Mouse (Mus musculus) spleen, postnatal 10 days (tissue): Measurements from ENCODE around the gene Mlph.

ENCODE experiments used
- DNase-seq, 2 experiments: peaks; one replicate each; pipeline ENCODE4 v3.0.0; 2021 to 2022; ENCODE audit warnings: low spot score in 2 of 2

Mlph gene

DNA sequence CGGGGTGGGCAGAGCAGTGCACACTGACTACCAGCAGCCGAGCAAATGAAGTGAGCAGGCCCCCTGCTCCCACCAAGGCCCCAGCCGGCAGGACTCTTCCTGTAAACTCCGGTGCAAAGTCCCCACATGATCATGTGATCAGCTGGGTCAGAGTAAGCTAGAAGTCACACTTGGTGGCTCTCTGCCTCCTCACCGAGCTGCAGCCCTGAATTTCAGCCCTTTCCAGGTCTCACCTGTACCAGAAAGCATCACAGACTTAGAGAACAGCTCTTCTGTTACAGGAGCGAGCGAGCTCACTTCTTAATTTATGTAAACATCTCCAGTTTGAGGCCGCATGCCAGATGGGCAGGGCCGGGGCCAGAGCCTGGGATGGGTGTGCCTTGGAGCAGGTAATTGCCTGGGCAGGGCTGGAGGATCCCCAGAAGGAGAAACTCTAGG lies 54.5 kb downstream of the Mlph start, which contains the start of gene Rab17:
TSS of gene Rab17 (minus strand) at position 315 of the 438 bp plus-strand sequence.
- no peak for DNase-seq

DNA sequence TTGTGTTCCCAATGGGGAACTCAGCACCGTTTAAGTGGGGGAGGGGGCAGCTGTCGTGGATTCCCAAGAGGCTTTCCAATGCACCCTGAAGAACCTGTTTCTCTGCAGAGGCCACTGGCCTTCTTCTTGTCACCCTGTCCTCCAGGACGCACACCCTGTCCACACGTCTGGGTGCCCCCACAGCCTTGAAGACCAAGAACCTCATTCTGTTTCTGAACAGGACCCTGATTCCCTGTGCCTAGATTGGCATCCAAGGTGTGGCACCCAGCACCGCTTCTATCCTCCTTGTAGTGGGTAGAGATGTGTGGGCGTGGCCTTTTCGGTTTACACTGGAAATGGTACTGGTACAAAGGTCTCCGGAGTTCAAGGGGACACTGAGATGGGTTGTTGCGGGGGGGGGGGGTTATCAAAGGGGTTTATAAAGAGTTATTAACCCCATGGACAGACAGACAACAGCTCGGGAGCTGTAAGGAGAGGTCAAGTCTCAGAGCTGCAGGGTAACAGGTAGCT lies 55.1 kb downstream of the Mlph start:
- no peak for DNase-seq

DNA sequence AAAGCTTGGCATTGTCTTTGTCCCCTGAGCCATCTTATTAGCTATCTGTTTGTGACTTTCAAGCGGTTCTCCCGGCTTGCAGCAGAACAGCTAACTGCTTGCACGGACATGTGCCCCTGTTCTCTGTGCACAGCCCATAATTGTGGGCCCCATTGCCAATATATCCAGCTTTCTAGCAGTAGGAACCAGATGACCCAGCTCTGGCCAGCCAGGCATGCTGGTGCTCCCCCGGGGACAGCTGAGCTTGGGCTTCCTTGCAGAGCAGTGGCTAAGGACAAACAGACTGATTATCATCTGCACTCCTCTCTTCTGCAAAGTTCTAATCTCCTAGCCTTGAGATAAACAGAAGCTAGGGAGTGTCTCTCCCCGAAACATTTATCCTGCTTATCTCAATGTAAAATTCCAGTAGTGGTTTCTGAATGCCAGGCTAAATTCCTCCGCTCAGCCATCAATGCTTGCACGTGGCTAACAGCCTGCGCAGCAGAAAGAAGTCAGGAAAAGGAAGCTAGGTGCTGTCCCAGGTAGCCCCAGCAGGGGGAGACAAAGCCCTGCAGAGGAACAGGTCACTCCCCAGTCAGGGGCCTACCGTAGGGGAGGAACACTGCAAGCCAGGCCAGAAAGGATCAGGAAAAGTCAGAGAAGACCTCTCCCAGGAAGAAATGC lies 58.2 kb downstream of the Mlph start:
- DNase-seq: peak; percentile 73 to 87

DNA sequence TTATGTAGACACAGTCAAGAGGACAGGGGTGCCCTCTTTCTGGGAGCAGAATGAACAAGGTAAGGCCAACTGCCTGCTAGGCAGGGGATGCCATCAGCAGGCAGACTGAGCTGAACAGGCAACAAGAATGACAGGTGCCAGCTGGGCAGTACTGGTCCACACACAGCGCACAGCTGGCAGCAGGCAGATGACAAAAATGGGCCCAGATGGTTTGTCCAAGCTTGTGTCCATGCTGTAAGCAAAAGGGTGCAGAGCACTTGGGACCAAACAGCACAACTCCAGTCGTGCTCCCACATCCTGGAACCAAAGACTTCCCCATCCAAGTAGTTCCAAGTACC lies 58.7 kb downstream of the Mlph start:
- DNase-seq: no peak

DNA sequence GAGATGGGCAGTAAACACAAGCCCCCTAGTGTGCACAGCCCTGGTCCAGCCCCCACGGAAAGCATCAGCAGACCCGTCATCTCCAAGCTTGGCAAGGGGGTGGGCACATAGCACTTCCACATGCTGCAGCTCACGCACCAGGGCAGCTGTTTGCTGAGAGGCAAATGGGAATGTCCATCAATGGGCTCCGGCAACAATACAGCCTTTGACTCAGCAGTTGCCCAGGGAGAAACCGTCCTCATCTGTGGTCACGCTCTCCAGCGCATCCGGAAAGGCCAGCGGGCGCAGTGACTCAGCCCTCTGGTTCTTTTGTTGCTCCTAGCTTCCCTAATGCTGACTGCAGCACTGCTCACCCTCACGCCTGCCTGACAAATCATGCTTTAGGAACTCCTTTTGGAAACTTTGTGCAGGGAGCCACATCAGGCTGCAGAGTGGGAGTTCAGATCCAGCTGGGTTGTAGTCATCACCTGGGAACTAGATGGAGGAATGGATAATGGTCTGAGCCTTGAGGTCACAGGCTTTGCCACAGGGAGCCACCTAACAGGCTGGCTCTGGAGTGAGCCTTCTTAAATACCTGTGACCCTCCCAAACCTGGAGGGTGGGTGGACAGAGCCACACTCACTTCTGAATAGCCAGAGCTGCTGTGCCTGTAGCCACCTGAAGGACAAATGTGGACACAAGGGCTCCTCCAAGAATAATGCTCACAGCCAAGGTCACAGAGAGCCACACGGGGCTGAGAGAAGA lies 60.2 kb downstream of the Mlph start:
- DNase-seq: no peak

DNA sequence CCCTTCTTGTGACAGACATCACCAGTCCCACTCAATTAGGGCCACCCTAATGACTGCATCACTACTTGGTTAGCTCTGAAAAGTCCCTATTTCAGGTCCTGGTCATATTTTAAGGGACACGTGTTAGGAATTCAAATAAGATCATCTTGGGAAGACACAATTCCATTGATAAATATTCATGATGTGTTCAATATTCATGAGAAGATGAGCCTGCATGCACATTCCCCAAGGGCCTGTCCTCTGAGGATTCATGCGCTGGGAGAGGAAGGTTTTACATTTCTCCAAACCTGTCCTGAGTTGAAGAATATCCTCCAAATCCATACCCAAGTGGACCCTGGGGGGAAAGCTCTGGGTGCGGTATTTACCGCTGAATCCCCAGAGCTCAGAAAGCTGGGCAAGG lies 61.1 kb downstream of the Mlph start:
- DNase-seq: no peak

DNA sequence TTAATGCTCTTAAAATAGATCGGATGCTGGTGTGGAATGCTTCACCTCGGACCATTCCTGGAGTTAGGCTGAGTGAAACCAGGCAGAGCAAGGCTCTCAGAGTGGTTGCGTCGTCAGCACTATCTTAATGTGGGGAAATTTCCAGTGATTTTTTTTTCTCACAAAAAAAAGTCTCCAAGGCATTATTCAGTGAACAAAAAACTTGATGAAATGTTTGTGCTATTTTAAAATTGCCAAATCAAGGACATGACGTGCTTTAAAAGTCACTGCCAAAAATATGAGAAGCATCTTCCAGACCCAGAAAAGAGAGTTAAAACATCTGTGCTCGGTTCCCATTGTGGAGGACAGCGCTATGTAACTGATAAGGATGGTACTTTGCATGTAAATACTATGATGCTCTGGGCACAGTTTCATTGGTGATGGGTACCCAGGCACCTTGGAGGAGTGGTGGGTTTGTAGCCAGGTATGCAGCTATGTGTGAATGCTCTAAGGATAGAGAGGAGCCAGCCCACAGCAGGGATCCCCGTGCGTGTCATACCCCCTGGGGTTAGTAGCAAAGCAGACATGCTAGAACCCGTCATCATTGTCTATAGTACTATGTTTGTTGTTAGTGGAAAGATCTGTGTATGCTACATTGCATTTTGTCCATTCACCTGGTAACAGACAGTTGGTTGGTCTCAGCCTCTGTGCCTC lies 65.9 kb downstream of the Mlph start:
- no peak for DNase-seq

DNA sequence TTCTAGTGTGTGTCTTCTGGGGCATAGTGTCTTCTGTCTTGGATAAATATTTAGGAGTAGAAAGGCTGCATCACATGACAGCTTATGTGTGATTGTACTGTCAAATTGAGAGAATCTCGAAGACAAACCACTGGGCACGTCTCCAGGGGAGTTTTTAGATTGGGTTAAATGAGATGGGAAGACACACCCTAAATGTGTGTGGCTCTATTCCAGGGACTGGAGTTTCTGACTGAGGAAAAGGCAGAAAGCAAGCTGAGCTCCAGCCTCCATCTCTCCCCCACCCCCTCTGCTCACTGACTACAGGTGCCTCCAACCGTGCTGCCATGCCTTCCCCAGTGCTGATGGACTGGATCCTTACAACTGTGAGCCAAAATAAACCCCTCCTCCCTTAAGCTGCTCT lies 66.5 kb downstream of the Mlph start:
- no peak for DNase-seq

DNA sequence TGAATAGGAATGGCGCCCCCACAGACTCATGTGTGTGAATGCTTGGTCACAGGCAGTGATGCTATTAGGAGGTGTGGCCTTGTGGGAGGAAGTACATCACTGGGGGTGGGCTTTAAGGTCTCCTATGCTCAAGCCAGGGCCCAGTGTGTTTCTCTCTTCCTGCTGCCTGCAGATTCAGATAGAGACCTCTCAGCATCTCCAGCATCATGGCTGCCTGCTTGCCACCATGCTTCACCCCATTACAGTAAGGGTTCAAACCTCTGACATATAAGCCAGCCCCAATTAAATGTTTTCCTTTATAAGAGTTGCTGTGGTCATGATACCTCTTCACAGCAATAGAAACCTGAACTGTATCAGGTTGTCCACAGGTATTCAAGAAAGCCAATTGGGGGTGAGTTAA lies 81.0 kb downstream of the Mlph start:
- DNase-seq: no peak

DNA sequence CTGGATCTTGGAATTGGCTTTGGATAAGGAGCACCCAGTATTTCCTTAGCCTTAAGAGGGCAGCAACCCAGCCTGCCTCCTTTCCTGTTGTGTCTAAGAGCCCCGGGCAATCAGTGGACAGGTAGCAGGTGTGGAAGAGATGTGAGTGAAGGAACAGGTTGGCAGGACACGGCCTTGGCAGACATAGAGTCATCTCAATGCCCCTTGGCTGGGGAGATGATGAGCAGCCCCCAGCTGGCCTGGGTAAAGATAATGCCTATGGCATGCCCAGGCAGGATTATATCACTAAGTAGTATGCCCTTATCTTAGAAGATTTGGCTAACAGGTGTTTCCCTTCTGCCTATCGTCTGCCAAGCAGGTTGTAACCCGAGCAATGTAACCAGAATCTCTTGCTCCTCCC lies 82.3 kb downstream of the Mlph start:
- DNase-seq: no peak

DNA sequence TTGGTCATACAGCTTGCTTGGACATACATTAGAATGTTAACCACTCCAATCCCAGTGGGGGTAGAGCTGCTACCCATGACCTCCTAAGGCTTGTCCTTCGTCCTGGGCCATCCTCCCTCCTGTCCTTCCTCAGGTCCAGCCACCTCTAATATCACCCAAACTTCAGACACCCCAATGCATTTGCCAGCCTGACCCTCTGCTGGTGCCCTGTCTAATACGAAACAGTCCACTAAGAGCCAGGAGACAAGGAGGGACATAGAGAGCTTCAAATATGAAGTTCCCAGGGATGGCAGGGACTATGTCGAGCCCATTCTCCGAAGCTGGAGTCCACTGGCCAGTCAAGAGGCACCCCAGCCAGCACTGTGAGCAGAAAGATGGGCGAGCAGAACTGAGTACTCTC lies 82.8 kb downstream of the Mlph start:
- DNase-seq: no peak

DNA sequence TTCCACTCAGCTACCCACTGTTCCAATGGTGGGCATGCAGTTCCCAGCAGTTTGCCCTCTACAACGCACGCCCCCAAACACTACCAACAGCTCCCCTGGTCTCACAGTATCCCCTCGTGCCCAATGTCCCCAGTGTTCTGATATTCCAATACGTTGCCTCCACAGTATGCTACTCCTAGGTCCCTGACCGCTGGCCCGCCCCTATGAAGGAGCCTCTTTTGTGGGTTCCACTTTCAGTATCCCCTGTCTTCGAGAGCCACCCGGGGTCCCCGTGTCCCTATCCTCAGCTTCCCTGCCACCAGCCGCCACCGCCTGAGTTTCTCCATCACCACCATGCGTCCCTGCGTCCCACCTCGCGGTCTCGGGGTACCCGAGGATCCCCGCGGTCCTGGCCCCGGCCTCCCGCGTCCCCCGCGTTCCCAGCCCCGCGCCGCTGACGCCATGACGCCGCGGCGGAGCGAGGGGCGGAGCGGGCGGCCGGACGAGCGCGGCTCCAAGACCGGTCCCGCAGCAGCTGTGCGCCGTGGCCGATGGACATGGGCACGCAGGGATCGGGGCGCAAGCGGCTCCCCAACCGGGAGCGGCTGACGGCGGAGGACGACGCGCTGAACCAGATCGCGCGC lies 83.5 kb downstream of the Mlph start, which contains the start of gene Lrrfip1:
TSS of gene Lrrfip1 (plus strand) at position 470 of the 623 bp plus-strand sequence.
- peak; percentile 26 to 28 for DNase-seq

DNA sequence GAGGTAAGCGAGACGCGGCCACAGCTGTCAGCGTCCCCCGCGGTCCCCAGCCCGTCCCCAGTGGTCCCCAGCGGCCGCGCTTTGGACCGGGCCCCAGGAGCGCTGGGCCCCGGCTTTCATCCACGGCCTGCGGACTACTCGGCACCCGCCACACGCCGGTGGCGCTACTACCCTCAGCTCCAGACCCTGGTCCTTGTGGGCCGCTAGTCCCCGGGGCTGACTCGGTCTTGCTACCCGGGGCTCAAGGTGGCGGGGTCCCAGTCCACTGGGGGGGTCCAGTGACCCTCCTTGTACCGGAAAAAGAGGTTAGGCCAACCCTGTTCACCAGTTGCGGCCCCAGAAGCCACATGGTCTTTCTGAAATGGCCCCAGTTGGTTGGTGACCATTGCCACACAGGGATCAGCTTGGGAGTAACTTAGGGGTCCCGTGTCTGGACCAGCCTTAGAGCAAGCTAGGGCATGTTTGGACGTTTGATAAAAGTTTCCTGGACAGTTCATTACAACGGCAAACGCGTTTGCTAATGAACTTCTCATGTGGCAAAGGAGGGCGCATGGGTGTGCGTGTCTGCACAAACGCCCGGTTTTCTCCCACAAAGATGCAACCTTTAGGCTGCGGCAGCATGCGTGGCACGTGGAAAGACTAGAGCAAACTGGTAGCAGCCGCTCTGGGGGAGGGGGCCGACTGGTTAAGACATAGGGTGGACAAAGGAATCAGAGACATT lies 84.2 kb downstream of the Mlph start:
- DNase-seq: peak in 1 of 2 experiments; percentile 25

DNA sequence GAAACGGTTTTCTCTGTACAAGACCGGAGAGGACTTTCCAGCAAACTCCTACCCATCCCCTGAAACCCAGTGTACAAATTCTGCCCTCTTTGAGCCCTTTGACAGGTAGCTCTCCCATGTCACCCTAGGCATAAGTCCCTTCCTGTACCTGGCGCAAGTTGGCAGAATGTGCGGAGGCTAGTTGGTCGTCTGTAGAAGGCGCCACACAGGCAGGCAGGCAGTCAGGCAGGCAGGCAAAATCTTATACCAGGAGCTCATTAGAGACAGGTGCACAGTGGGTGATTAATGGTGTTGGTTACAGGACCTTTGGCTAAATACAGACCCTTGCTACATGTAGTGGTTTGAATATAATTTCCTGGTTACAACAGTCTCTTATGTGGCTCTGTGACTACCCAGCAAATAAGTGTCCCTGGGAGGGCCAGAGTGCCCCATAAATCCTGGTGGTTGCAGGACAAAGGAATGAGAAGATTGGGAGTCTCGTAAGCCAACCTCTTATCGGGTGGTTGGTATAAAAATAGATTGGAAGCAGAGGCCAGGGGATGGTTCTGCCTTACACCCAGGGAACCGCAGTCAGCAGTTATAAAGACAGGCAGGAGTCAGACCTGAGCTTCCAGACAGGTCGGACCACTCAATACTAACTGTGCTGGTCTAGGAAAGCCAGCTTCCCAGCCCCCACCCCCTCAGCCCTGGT lies 85.2 kb downstream of the Mlph start:
- no peak for DNase-seq
